ENCODE assay signal across 23 mouse cellular contexts in genomic region chr13:110569180-110569512, GRCm38 (mm10).
DNase-seq lines count a peak whose midpoint lies in the region; ATAC-seq and TF ChIP-seq lines count a peak whose summit lies in the region.
"Had no signal": no experiment of that assay in that cellular context is flagged by ENCODE, and none has a peak within 500 bp of the region (broad histone marks: within the 10 kb centered on the region; RNA-seq: fewer than 3 reads in every experiment).

No protein-coding gene starts in this region.

- peak; percentile 27 for DNase-seq in layer of hippocampus, adult 9-11 months
- DNase-seq in layer of hippocampus, adult 8-10 months (ENCODE audit: low spot score in 2 of 2), result no peak
- no peak for DNase-seq in CH12.LX (ENCODE audit: extremely low read depth)
- no peak for DNase-seq in left cerebral cortex, adult 9 months (ENCODE audit: low spot score in 2 of 2)
- DNase-seq: adrenal gland, adult 2 months; cerebellum, adult 11-12 months; cerebellum, postnatal 36 days; heart, postnatal 4 days; left cerebral cortex, postnatal 4 days; liver; lung, embryonic 14.5 days; retina, postnatal 1 day; thymus, postnatal 36 days had no signal

- no peak overlapping the region for H3K27ac ChIP-seq in CH12.LX (ENCODE audit: insufficient read depth, low read depth)
- H3K27ac ChIP-seq in brown adipose tissue, adult 24 weeks (replicated peaks; ENCODE audit: low read depth, low read length), result 0 out of 2 replicates have a peak overlapping the region, but pooled peaks have one; percentile 64
- H3K27ac ChIP-seq in intestine, embryonic 16.5 days (ENCODE audit: low read length), result no peak overlapping the region
- H3K27ac ChIP-seq: embryonic facial prominence, embryonic 15.5 days; forebrain, embryonic 10.5 days; heart, embryonic 15.5 days; hindbrain, embryonic 15.5 days; kidney, postnatal 0 days; midbrain, embryonic 15.5 days had no signal

- TF ChIP-seq EP300 in CH12.LX (IDR thresholded peaks at IDR 0.05; ENCODE audit: low read length), result no peak

- in situ Hi-C loops in CH12.LX (cut with MboI; ENCODE audit: low pct_ligation_motif_present, low pct_unique_long_range_greater_than_20kb, low sequenced_read_pairs), result loop anchor here (25.0 kb wide), 1 partner anchor 393 kb away; no protein-coding TSS in a partner anchor

- 94% methylated on average over 2 of the region's 2 CpGs for WGBS in intestine, embryonic 16.5 days

- dilution Hi-C loops in CH12.LX (cut with MboI; ENCODE audit: extremely low pct_ligation_motif_present, extremely low pct_unique_long_range_greater_than_20kb, low sequenced_read_pairs), result no loop called here

- no peak overlapping the region for H3K9ac ChIP-seq in CH12.LX (ENCODE audit: insufficient read depth, low read depth)
- H3K9ac ChIP-seq in intestine, embryonic 16.5 days (ENCODE audit: low read depth, low read length), result no peak overlapping the region
- H3K9ac ChIP-seq: embryonic facial prominence, embryonic 15.5 days; heart, embryonic 15.5 days; hindbrain, embryonic 15.5 days; lung, embryonic 14.5 days; midbrain, embryonic 15.5 days had no signal

- no peaks in the 10 kb centered on the region for H3K36me3 ChIP-seq in CH12.LX (replicated peaks in 1 of 2; ENCODE audit: control insufficient read depth in 1 of 2, insufficient read depth in 1 of 2, low read length in 1 of 2)
- H3K36me3 ChIP-seq in intestine, embryonic 16.5 days (ENCODE audit: control insufficient read depth, insufficient read depth, low read length), result no peaks in the 10 kb centered on the region
- H3K36me3 ChIP-seq: embryonic facial prominence, embryonic 15.5 days; forebrain, embryonic 10.5 days; heart, embryonic 15.5 days; hindbrain, embryonic 15.5 days; midbrain, embryonic 15.5 days had no signal

- H3K9me3 ChIP-seq in CH12.LX (replicated peaks; ENCODE audit: low read length), result no peaks in the 10 kb centered on the region
- no peaks in the 10 kb centered on the region for H3K9me3 ChIP-seq in intestine, embryonic 16.5 days (ENCODE audit: control insufficient read depth, low read length)
- H3K9me3 ChIP-seq: embryonic facial prominence, embryonic 15.5 days; forebrain, embryonic 10.5 days; heart, embryonic 15.5 days; hindbrain, embryonic 15.5 days; midbrain, embryonic 15.5 days had no signal

- peaks cover 2 to 15% of the 10 kb centered on the region in 2 experiments; a peak in 3 of 4 replicates for H3K4me1 ChIP-seq in CH12.LX (ENCODE audit: control insufficient read depth in 1 of 2, insufficient read depth in 2 of 2)
- peaks cover 6% of the 10 kb centered on the region; the same call in 1 of the 2 replicates for H3K4me1 ChIP-seq in brown adipose tissue, adult 24 weeks (ENCODE audit: control insufficient read depth, insufficient read depth, insufficient read length, low read length)
- 0 out of 2 replicates have a peak, but pooled peaks cover under 1% of the 10 kb centered on the region for H3K4me1 ChIP-seq in intestine, embryonic 16.5 days (ENCODE audit: control insufficient read depth, insufficient read depth, low read length)

- no peak for TF ChIP-seq RAD21 in CH12.LX (IDR thresholded peaks at IDR 0.05; ENCODE audit: low read depth, low read length)

- ATAC-seq in monocyte, adult 5-6 weeks (replicated peaks; ENCODE audit: insufficient number of reproducible peaks, low FRiP score, low TSS enrichment, poor library complexity, severe bottlenecking), result peak; percentile 54
- ATAC-seq in intestine, embryonic 16.5 days, result no peak
- ATAC-seq: intestine, postnatal 0 days; midbrain, embryonic 15.5 days had no signal

- no peak for TF ChIP-seq CTCF in CH12.LX (conservative IDR thresholded peaks at IDR 0.05 in 1 of 2, IDR thresholded peaks at IDR 0.05 in 1 of 2; ENCODE audit: low read depth in 2 of 2, low read length in 2 of 2)

- H3K27me3 ChIP-seq in CH12.LX (replicated peaks), result no peaks in the 10 kb centered on the region
- no peaks in the 10 kb centered on the region for H3K27me3 ChIP-seq in intestine, embryonic 16.5 days (replicated peaks; ENCODE audit: control insufficient read depth, insufficient read depth, low read length)
- H3K27me3 ChIP-seq: embryonic facial prominence, embryonic 15.5 days; heart, embryonic 15.5 days; hindbrain, embryonic 15.5 days; midbrain, embryonic 15.5 days had no signal

- no peak for TF ChIP-seq POLR2A in CH12.LX (IDR thresholded peaks at IDR 0.05; ENCODE audit: low read depth, low read length)

- H3K79me2 ChIP-seq in CH12.LX (replicated peaks; ENCODE audit: control insufficient read depth, extremely low read depth, insufficient read depth, poor library complexity, severe bottlenecking), result no peaks in the 10 kb centered on the region

- H3K4me2 ChIP-seq in CH12.LX (ENCODE audit: insufficient read depth, low read depth, poor library complexity, severe bottlenecking), result peak overlapping the region; percentile 83
- no peak overlapping the region for H3K4me2 ChIP-seq in intestine, embryonic 16.5 days (ENCODE audit: low read depth, low read length)
- H3K4me2 ChIP-seq: embryonic facial prominence, embryonic 15.5 days; heart, embryonic 15.5 days; hindbrain, embryonic 15.5 days; lung, embryonic 14.5 days; midbrain, embryonic 15.5 days had no signal

- H3K4me3 ChIP-seq in CH12.LX (replicated peaks in 1 of 3; ENCODE audit: low read depth in 2 of 3, low read length in 2 of 3, poor library complexity in 1 of 3), result no peak overlapping the region
- no peak overlapping the region for H3K4me3 ChIP-seq in brown adipose tissue, adult 24 weeks (ENCODE audit: insufficient read depth, low read depth, low read length)
- no peak overlapping the region for H3K4me3 ChIP-seq in intestine, embryonic 16.5 days (ENCODE audit: low read length)
- H3K4me3 ChIP-seq: embryonic facial prominence, embryonic 15.5 days; forebrain, embryonic 10.5 days; heart, embryonic 15.5 days; hindbrain, embryonic 15.5 days; midbrain, embryonic 15.5 days had no signal

TF ChIP-seq in CH12.LX, 34 proteins besides CTCF, POLR2A, EP300 and RAD21:
- TF ChIP-seq USF1 (IDR thresholded peaks at IDR 0.05; ENCODE audit: low read depth, low read length) (no peak), UBTF (IDR thresholded peaks at IDR 0.05; ENCODE audit: low read depth, low read length) (no peak), USF2 (conservative IDR thresholded peaks at IDR 0.05; ENCODE audit: low read depth, low read length) (no peak), MYC (IDR thresholded peaks at IDR 0.05; ENCODE audit: low read depth, low read length) (0 out of 2 replicates have a peak, but pooled peaks have one; percentile 3)
